Mouse (Mus musculus): Measurements from ENCODE around the gene Alkal2. TPM values are rescaled to one million over a fixed set of nuclear protein-coding genes. Genes with fewer than 3 reads are reported as not detected.
A peak's percentile ranks its signal among the peaks of the same experiment; 100 is the strongest.

Gene Alkal2
- total RNA-seq, 2 experiments from 2014 or later: not detected

- peak; percentile 12; the same call in 1 of the 2 replicates for ATAC-seq (replicated peaks; ENCODE audit: low FRiP score, poor library complexity, severe bottlenecking)
Measured at GRCm38 (mm10) chr12:30912048-30912381, 27.9 kb downstream of the Alkal2 start.

- no peak for ATAC-seq (replicated peaks; ENCODE audit: low FRiP score, poor library complexity, severe bottlenecking)
Measured at GRCm38 (mm10) chr12:30912840-30913239, 28.7 kb downstream of the Alkal2 start.

GRCm38 (mm10) chr12:30922401-30922800 lies 38.3 kb downstream of the Alkal2 start:
- peak; percentile 90 for ATAC-seq (replicated peaks; ENCODE audit: low FRiP score, poor library complexity, severe bottlenecking)

GRCm38 (mm10) chr12:30928182-30928581 lies 44.1 kb downstream of the Alkal2 start:
- no peak for ATAC-seq (replicated peaks; ENCODE audit: low FRiP score, poor library complexity, severe bottlenecking)

GRCm38 (mm10) chr12:30933299-30933698 lies 49.2 kb downstream of the Alkal2 start:
- ATAC-seq (replicated peaks; ENCODE audit: low FRiP score, poor library complexity, severe bottlenecking): no peak

- ATAC-seq (replicated peaks; ENCODE audit: low FRiP score, poor library complexity, severe bottlenecking): no peak
Measured at GRCm38 (mm10) chr12:30936899-30937298, 52.8 kb downstream of the Alkal2 start.

Other genes with a start within 250 kb of the Alkal2 start
- gene Acp1, start 27.3 kb downstream of the Alkal2 start, total RNA-seq (2015; ENCODE audit: low replicate concordance): 192 and 213 TPM in 2 replicates
- 238 and 251 TPM in 2 replicates for gene Acp1, start 27.3 kb downstream of the Alkal2 start, total RNA-seq (2017; ENCODE audit: low replicate concordance)
- gene Sh3yl1, start 27.3 kb downstream of the Alkal2 start, total RNA-seq (2015; ENCODE audit: low replicate concordance): 54.8 and 63.7 TPM in 2 replicates
- 32.6 and 39.3 TPM in 2 replicates for gene Sh3yl1, start 27.3 kb downstream of the Alkal2 start, total RNA-seq (2017; ENCODE audit: low replicate concordance)
- 4.2 and 5.8 TPM in 2 replicates for gene Fam110c, start 189.5 kb downstream of the Alkal2 start, total RNA-seq (2015; ENCODE audit: low replicate concordance)
- gene Fam110c, start 189.5 kb downstream of the Alkal2 start, total RNA-seq (2017; ENCODE audit: low replicate concordance): 3.5 and 7.6 TPM in 2 replicates